Mouse (Mus musculus) 3134 (cell line): ENCODE measurements around the gene Ston2.

ENCODE experiments used
- DNase-seq: peaks from one replicate; pipeline ENCODE4 v3.0.0-alpha.2; 2011; ENCODE audit warnings: low spot score; ENCODE audit not compliant: insufficient read length; ENCODE audit errors: extremely low read depth

Ston2 gene

GRCm38 (mm10) chr12:91666607-91667006 lies 121.6 kb downstream of the Ston2 start:
- DNase-seq, result no peak

GRCm38 (mm10) chr12:91665431-91665830 lies 122.8 kb downstream of the Ston2 start:
- DNase-seq, result no peak

- DNase-seq, result no peak
These were observed 124.9 kb downstream of the Ston2 start for GRCm38 (mm10) chr12:91663260-91663659.

- no peak for DNase-seq
These were observed 125.3 kb downstream of the Ston2 start for GRCm38 (mm10) chr12:91662844-91663243.

- DNase-seq, result no peak
These were observed 127.4 kb downstream of the Ston2 start for GRCm38 (mm10) chr12:91660640-91661417.

- no peak for DNase-seq
These were observed 133.6 kb downstream of the Ston2 start for GRCm38 (mm10) chr12:91654399-91655122.

GRCm38 (mm10) chr12:91648426-91648825 lies 139.8 kb downstream of the Ston2 start:
- DNase-seq, result no peak

- DNase-seq, result no peak
These were observed 142.6 kb downstream of the Ston2 start for GRCm38 (mm10) chr12:91645361-91646123.

- no peak for DNase-seq
These were observed 145.0 kb downstream of the Ston2 start for GRCm38 (mm10) chr12:91643221-91643620.

- no peak for DNase-seq
These were observed 145.6 kb downstream of the Ston2 start for GRCm38 (mm10) chr12:91642426-91643093.

- DNase-seq, result no peak
These were observed 146.5 kb downstream of the Ston2 start for GRCm38 (mm10) chr12:91641631-91642141.

- DNase-seq, result no peak
These were observed 147.1 kb downstream of the Ston2 start for GRCm38 (mm10) chr12:91641133-91641532.

GRCm38 (mm10) chr12:91640712-91641111 lies 147.5 kb downstream of the Ston2 start:
- no peak for DNase-seq

GRCm38 (mm10) chr12:91638351-91638750 lies 149.8 kb downstream of the Ston2 start:
- no peak for DNase-seq

GRCm38 (mm10) chr12:91637136-91637909 lies 150.9 kb downstream of the Ston2 start:
- DNase-seq, result no peak

- DNase-seq, result no peak
These were observed 161.7 kb downstream of the Ston2 start for GRCm38 (mm10) chr12:91626482-91626881.

- no peak for DNase-seq
These were observed 163.2 kb downstream of the Ston2 start for GRCm38 (mm10) chr12:91625013-91625412.

- no peak for DNase-seq
These were observed 178.8 kb downstream of the Ston2 start for GRCm38 (mm10) chr12:91609425-91609824.

GRCm38 (mm10) chr12:91607678-91608077 lies 180.5 kb downstream of the Ston2 start:
- no peak for DNase-seq

- DNase-seq, result no peak
These were observed 181.5 kb downstream of the Ston2 start for GRCm38 (mm10) chr12:91606651-91607050.
